Mouse (Mus musculus) forebrain, embryonic 13.5 days (tissue): ENCODE measurements around the gene Ceacam19. TPM values are rescaled to one million over a fixed set of nuclear protein-coding genes. Genes with fewer than 3 reads are reported as not detected.

ENCODE experiments used
- ATAC-seq: fragments of 200-750 bp; cut with Nextera tagmentation; 2 replicates; pipeline ENCODE4 v1.8.0; 2017
- H3K27ac ChIP-seq: fragments of 300-500 bp; sonication (generic); 2 replicates; pipeline ENCODE4 v1.5.1; 2015; ENCODE audit warnings: inconsistent platforms, mild to moderate bottlenecking, moderate library complexity
- H3K27me3 ChIP-seq: fragments of 300-500 bp; sonication (generic); 2 replicates; pipeline ENCODE4 v1.6.1; 2015; ENCODE audit warnings: mild to moderate bottlenecking, inconsistent platforms
- H3K36me3 ChIP-seq: fragments of 300-500 bp; sonication (generic); 2 replicates; pipeline ENCODE4 v1.6.1; 2015; ENCODE audit warnings: mild to moderate bottlenecking, inconsistent platforms; ENCODE audit not compliant: poor library complexity, severe bottlenecking
- H3K4me1 ChIP-seq: fragments of 300-500 bp; sonication (generic); 2 replicates; pipeline ENCODE4 v1.6.1; 2015; ENCODE audit warnings: inconsistent platforms
- H3K4me2 ChIP-seq: fragments of 300-500 bp; sonication (generic); 2 replicates; pipeline ENCODE4 v1.6.1; 2015; ENCODE audit warnings: inconsistent platforms, mild to moderate bottlenecking, moderate library complexity
- H3K4me3 ChIP-seq: fragments of 300-500 bp; sonication (generic); 2 replicates; pipeline ENCODE4 v1.5.1; 2015; ENCODE audit warnings: mild to moderate bottlenecking, inconsistent platforms
- H3K9ac ChIP-seq: fragments of 300-500 bp; sonication (generic); 2 replicates; pipeline ENCODE4 v1.6.1; 2015; ENCODE audit warnings: mild to moderate bottlenecking, inconsistent platforms
- H3K9me3 ChIP-seq: fragments of 300-500 bp; sonication (generic); replicated peaks from 2 replicates; pipeline ENCODE4 v1.6.1; 2016; ENCODE audit warnings: inconsistent platforms
- WGBS: fragments of 180-500 bp; shearing (Covaris S2); methylation state at CpG from one replicate; pipeline ENCODE4 v1.1.7; 2015; 5-methylcytosine and 5-hydroxymethylcytosine counted together
- polyA plus RNA-seq: library from polyadenylated mRNA; unstranded; fragments of >200 nt; fragmentation: Nextera tagmentation; extraction: Ambion mirVana; gene quantifications from 2 replicates; pipeline ENCODE4 v1.2.1, GENCODE M21; 2015

Gene Ceacam19
- polyA plus RNA-seq, 1 experiment from 2014 or later, result not detected

- Histone ChIP-seq H3K9me3 (no peaks in the 10 kb centered on the region), H3K4me2 (no peak overlapping the region), H3K27me3 (peaks cover 20% of the 10 kb centered on the region), H3K9ac (no peak overlapping the region), H3K27ac (no peak overlapping the region), H3K36me3 (no peaks in the 10 kb centered on the region), H3K4me3 (no peak overlapping the region), H3K4me1 (peaks cover 6% of the 10 kb centered on the region; the same call in 1 of the 2 replicates)
- WGBS, result 91% methylated on average over 20 of the region's 20 CpGs
- no peak for ATAC-seq
Observed at GRCm38 (mm10) chr7:19853526-19853925, 34.2 kb downstream of the Ceacam19 start.

- WGBS, result 2% methylated on average over 31 of the region's 33 CpGs
- peak; percentile 91 for ATAC-seq
- Histone ChIP-seq H3K36me3 (no peaks in the 10 kb centered on the region), H3K4me3 (peak within 1 kb of the TSS; percentile 39), H3K4me2 (peak within 1 kb of the TSS; percentile 61), H3K27me3 (peaks cover 28% of the 10 kb centered on the region), H3K27ac (no peak within 1 kb of the TSS), H3K4me1 (peaks cover 6% of the 10 kb centered on the region; the same call in 1 of the 2 replicates), H3K9me3 (no peaks in the 10 kb centered on the region), H3K9ac (peak within 1 kb of the TSS; percentile 58)
Observed at GRCm38 (mm10) chr7:19851858-19852570, 35.8 kb downstream of the Ceacam19 start, which contains the start of gene Gm19345. Gene Gm19345 (plus strand): TSS chr7:19852003.

GRCm38 (mm10) chr7:19844521-19845171, 43.1 kb downstream of the Ceacam19 start:
- no peaks in the 10 kb centered on the region for H3K4me1 ChIP-seq
- no peak for ATAC-seq
- H3K36me3 ChIP-seq, result no peaks in the 10 kb centered on the region
- 73% methylated on average over 15 of the region's 15 CpGs for WGBS
- H3K4me3 ChIP-seq, result no peak overlapping the region
- no peak overlapping the region for H3K27ac ChIP-seq
- H3K27me3 ChIP-seq, result peaks cover 32% of the 10 kb centered on the region
- no peaks in the 10 kb centered on the region for H3K9me3 ChIP-seq
- H3K4me2 ChIP-seq, result no peak overlapping the region
- H3K9ac ChIP-seq, result no peak overlapping the region

- no peak overlapping the region for H3K4me2 ChIP-seq
- H3K9me3 ChIP-seq, result no peaks in the 10 kb centered on the region
- H3K4me1 ChIP-seq, result no peaks in the 10 kb centered on the region
- 4% methylated on average over 11 of the region's 11 CpGs for WGBS
- H3K9ac ChIP-seq, result no peak overlapping the region
- no peak overlapping the region for H3K4me3 ChIP-seq
- H3K27ac ChIP-seq, result no peak overlapping the region
- ATAC-seq, result peak; percentile 30; the same call in 1 of the 2 replicates
- H3K27me3 ChIP-seq, result peaks cover 31% of the 10 kb centered on the region
- H3K36me3 ChIP-seq, result no peaks in the 10 kb centered on the region
Observed at GRCm38 (mm10) chr7:19843561-19843960, 44.2 kb downstream of the Ceacam19 start.

GRCm38 (mm10) chr7:19842885-19843504, 44.8 kb downstream of the Ceacam19 start:
- Histone ChIP-seq H3K27ac (no peak overlapping the region), H3K4me3 (no peak overlapping the region), H3K36me3 (no peaks in the 10 kb centered on the region), H3K9me3 (no peaks in the 10 kb centered on the region), H3K27me3 (peaks cover 28% of the 10 kb centered on the region), H3K4me1 (no peaks in the 10 kb centered on the region), H3K9ac (no peak overlapping the region), H3K4me2 (no peak overlapping the region)
- ATAC-seq, result no peak
- 31% methylated on average over 19 of the region's 19 CpGs for WGBS

GRCm38 (mm10) chr7:19841686-19842413, 45.9 kb downstream of the Ceacam19 start:
- H3K36me3 ChIP-seq, result no peaks in the 10 kb centered on the region
- no peak overlapping the region for H3K4me3 ChIP-seq
- H3K9ac ChIP-seq, result no peak overlapping the region
- no peaks in the 10 kb centered on the region for H3K9me3 ChIP-seq
- no peak overlapping the region for H3K4me2 ChIP-seq
- H3K4me1 ChIP-seq, result no peaks in the 10 kb centered on the region
- peaks cover 22% of the 10 kb centered on the region for H3K27me3 ChIP-seq
- no peak overlapping the region for H3K27ac ChIP-seq
- ATAC-seq, result no peak
- 84% methylated on average over 21 of the region's 21 CpGs for WGBS

- no peak for ATAC-seq
- H3K27ac ChIP-seq, result no peak overlapping the region
- no peaks in the 10 kb centered on the region for H3K9me3 ChIP-seq
- H3K27me3 ChIP-seq, result peaks cover 20% of the 10 kb centered on the region
- H3K4me2 ChIP-seq, result no peak overlapping the region
- H3K9ac ChIP-seq, result no peak overlapping the region
- H3K4me3 ChIP-seq, result no peak overlapping the region
- H3K4me1 ChIP-seq, result no peaks in the 10 kb centered on the region
- H3K36me3 ChIP-seq, result no peaks in the 10 kb centered on the region
- 88% methylated on average over 3 of the region's 3 CpGs for WGBS
Observed at GRCm38 (mm10) chr7:19840936-19841335, 46.8 kb downstream of the Ceacam19 start.

- 86% methylated on average over 4 of the region's 4 CpGs for WGBS
- no peaks in the 10 kb centered on the region for H3K36me3 ChIP-seq
- H3K27me3 ChIP-seq, result peaks cover 20% of the 10 kb centered on the region
- no peak overlapping the region for H3K4me2 ChIP-seq
- no peaks in the 10 kb centered on the region for H3K9me3 ChIP-seq
- no peak overlapping the region for H3K9ac ChIP-seq
- no peak overlapping the region for H3K4me3 ChIP-seq
- no peak overlapping the region for H3K27ac ChIP-seq
- ATAC-seq, result no peak
- H3K4me1 ChIP-seq, result no peaks in the 10 kb centered on the region
Observed at GRCm38 (mm10) chr7:19840371-19840770, 47.4 kb downstream of the Ceacam19 start.

- 64% methylated on average over 3 of the region's 3 CpGs for WGBS
- H3K4me2 ChIP-seq, result no peak overlapping the region
- ATAC-seq, result no peak
Observed at GRCm38 (mm10) chr7:19836843-19837242, 50.9 kb downstream of the Ceacam19 start.

GRCm38 (mm10) chr7:19834055-19834454, 53.7 kb downstream of the Ceacam19 start:
- no peak overlapping the region for H3K9ac ChIP-seq
- no peaks in the 10 kb centered on the region for H3K9me3 ChIP-seq
- peaks cover 6% of the 10 kb centered on the region; the same call in 1 of the 2 replicates for H3K27me3 ChIP-seq
- no peak overlapping the region for H3K4me2 ChIP-seq
- no peak for ATAC-seq
- H3K4me1 ChIP-seq, result no peaks in the 10 kb centered on the region
- no peaks in the 10 kb centered on the region for H3K36me3 ChIP-seq
- 64% methylated on average over 3 of the region's 3 CpGs for WGBS
- H3K4me3 ChIP-seq, result no peak overlapping the region
- H3K27ac ChIP-seq, result no peak overlapping the region

More at GRCm38 (mm10) chr7:19836843-19837242, 50.9 kb downstream of the Ceacam19 start:
- H3K4me1 ChIP-seq, result no peaks in the 10 kb centered on the region
- H3K9ac ChIP-seq, result no peak overlapping the region
- no peak overlapping the region for H3K4me3 ChIP-seq
- no peaks in the 10 kb centered on the region for H3K9me3 ChIP-seq
- H3K27me3 ChIP-seq, result peaks cover 2% of the 10 kb centered on the region; the same call in 1 of the 2 replicates
- no peaks in the 10 kb centered on the region for H3K36me3 ChIP-seq
- no peak overlapping the region for H3K27ac ChIP-seq

- no peaks in the 10 kb centered on the region for H3K36me3 ChIP-seq
- ATAC-seq, result no peak
- WGBS, result 52% methylated on average over 9 of the region's 9 CpGs
- no peak overlapping the region for H3K4me3 ChIP-seq
- H3K4me1 ChIP-seq, result no peaks in the 10 kb centered on the region
- H3K9me3 ChIP-seq, result no peaks in the 10 kb centered on the region
- no peak overlapping the region for H3K27ac ChIP-seq
- no peak overlapping the region for H3K9ac ChIP-seq
- no peak overlapping the region for H3K4me2 ChIP-seq
- H3K27me3 ChIP-seq, result peaks cover 6% of the 10 kb centered on the region; the same call in 1 of the 2 replicates
Observed at GRCm38 (mm10) chr7:19831837-19832236, 55.9 kb downstream of the Ceacam19 start.
